Mouse (Mus musculus) liver, embryonic 14.5 days (tissue): ENCODE measurements around the gene Pten.

ENCODE experiments used
- CTCF ChIP-seq: IDR thresholded peaks from 2 replicates; pipeline ENCODE4 v1.5.1; 2016; ENCODE audit warnings: antibody characterized with exemption, low read depth, control low read depth
- EP300 ChIP-seq: IDR thresholded peaks from 2 replicates; pipeline ENCODE4 v1.6.1; 2016; ENCODE audit warnings: antibody characterized with exemption, low read depth

DNA sequence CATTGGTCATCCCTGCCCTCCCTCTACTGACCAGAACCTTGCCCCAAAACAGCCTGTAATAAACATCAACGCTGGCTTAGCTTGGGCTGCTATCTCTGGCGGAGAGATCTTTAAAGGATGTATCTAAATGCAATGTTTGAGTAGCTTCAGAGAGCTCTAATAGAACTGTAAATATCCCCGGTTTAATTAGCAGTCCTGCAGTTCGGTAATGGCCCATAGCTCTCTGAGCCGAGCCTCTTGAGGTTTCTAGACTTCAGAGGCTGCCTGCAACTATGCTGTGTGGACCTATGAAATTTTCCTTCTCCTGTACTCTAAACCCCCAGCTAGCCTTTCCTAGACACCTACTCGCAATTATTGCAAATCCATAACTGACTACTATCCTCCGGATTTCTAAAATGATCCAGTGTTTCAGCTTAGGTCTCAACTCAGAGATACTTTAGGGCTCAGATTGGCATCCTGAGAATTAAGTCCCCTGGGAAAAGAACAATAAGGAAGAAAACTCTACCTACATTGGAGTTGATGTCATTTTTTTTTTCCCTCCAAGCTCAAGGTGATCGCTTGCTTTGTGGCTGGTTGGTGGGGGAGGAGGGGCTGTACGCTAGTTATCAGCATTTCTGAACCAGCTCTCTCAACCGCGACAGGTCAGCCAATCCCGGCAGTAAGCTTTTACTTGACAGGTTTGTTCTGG, 2.0 kb upstream of the Pten start:
- TF ChIP-seq CTCF (no peak), EP300 (no peak)
